Mouse (Mus musculus): Measurements from ENCODE around the gene Dync1i2.

Dync1i2 gene

DNA sequence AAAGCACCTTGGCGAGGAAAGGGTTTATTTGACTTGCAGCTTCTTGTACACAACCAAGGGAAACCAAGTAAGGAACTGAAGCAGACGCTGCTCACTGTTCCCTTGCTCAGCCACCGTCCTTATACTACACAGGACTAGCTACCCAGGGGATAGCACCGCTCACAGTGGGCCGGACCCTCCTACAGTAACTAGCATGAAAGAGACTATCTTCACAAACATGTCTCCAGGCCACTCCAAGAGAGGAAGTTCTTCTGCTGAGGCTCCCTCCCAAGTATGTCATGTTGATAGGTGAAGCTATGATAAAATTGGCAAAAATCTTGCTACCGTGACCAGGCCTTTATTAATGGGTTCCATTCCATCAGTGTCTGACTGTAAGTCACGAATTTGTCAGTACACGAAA lies 57.2 kb downstream of the Dync1i2 start:
- DNase-seq (ENCODE audit: inconsistent age in 2 of 2, low spot score in 1 of 2): no peak

DNA sequence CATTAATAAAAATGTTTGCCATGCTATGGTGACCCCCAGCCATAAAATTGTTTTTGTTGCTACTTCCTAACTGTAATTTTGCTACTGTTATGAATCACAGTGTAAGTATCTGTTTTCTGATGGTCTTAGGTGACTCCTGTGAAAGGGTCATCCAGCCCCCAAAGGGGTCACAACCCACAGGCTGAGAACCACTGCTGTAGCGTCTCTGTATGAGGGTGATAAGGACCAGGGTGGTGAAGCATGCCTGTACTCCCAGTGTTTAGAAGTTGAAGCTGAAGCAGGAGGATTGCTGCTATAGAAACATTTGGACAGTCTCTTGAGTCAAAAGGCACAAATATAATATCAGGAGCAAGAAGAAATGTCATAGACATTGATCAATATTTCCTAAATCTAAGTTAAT lies 57.8 kb downstream of the Dync1i2 start:
- DNase-seq (ENCODE audit: inconsistent age in 2 of 2, low spot score in 1 of 2): no peak

- no peak for DNase-seq (ENCODE audit: inconsistent age in 2 of 2, low spot score in 1 of 2)
Observed at GRCm38 (mm10) chr2:71270085-71270484, 58.6 kb downstream of the Dync1i2 start.

DNA sequence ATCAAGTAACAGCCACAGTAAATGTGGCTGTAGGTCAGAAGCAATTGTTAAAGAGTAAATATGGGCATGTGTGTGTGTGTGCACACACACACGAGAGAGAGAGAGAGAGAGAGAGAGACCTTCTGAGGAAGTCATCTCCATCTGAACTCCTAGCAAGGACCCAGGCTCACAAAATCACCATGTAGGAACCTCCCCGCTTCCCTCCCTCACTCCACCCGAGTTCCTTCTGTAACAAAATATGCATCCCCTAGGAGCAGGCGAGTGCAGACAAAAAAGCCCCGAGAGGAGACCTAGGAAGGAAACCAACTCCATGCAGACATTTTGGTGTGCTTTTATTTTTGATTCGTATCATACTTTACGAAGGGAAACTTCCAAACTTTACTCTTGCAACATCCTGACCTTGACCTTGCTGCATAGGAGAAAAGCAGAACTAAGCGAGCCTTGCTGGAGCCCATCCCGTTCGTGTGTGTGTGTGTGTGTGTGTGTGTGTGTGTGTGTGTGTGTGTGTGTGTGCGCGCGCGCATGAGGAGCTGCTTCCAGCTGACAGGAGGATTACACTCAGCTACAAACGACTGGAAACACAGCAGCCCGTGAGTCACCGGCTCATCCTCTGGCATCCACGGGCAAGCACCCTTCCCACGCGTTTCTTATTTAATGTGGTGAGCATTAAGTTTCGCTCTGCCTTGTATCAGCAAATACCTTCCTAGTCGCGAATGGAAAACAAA lies 62.6 kb downstream of the Dync1i2 start:
- DNase-seq (ENCODE audit: inconsistent age in 2 of 2, low spot score in 1 of 2): peak; percentile 81 to 92

- DNase-seq (ENCODE audit: inconsistent age in 2 of 2, low spot score in 1 of 2): no peak
Observed at GRCm38 (mm10) chr2:71275734-71276133, 64.2 kb downstream of the Dync1i2 start.

DNA sequence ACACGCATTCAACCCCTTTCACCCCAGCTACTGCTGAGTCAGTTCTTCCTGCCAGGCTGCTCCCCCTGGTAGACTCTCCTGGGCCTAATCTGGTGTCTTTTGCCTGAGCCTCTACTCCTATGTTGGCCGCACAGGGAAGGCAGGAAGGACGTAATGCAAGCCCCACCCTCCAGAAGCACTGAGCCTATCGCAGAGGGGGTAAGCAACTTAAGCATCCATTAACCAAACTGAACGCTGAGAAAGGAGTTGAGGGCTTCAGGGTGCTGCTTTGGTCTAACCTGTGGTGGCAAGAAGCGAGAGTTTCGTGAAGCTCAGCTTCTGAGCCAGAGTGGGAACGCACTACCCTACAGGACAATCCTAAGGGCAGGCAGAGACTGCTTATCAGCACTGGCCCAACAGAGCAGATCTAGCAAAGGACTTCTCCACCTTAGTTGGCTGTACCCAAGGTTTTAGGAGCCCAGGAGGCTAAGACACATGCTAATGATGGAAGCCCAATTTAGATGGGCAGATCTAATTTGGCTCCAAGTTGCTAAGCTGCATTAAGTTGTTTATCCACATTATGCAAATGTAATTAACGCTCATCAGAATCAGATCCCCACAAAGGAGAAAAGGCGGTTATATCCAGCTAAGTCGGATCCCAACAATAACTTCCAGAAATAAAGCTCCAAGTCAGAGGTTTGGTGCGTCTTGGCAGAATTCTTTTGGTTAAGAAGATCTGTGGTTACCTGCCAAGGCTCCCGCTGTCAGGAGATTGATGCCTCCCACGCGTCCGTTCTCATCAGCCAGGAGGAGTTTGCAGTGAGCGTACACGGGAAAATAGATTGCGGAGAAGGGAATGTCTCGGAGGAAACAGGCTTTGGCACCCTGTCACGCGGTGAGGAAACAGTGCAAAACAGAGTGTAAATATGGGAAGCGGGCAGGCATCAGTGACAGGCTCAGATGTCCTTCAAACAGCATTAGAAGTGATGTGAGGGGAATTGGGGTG lies 67.6 kb downstream of the Dync1i2 start:
- DNase-seq (ENCODE audit: inconsistent age in 2 of 2, low spot score in 1 of 2): no peak

DNA sequence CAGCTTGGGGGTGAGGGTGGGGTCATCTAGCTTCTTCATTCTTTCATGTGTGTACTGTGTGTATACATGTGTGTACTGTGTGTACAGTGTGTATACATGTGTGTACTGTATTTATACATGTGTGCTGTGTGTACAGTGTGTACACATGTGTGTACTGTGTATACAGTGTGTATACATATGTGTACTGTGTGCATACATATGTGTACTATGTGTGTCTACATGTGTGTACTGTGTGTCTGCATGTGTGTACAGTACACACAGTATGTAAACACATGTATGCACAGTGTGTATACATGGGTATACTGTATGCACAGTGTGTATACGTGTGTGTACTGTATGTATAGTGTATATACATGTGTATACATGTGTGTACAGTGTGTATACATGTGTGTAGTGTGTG lies 70.5 kb downstream of the Dync1i2 start:
- DNase-seq (ENCODE audit: inconsistent age in 2 of 2, low spot score in 1 of 2): no peak

GRCm38 (mm10) chr2:71290107-71290775 lies 78.7 kb downstream of the Dync1i2 start:
- no peak for DNase-seq (ENCODE audit: inconsistent age in 2 of 2, low spot score in 1 of 2)

DNA sequence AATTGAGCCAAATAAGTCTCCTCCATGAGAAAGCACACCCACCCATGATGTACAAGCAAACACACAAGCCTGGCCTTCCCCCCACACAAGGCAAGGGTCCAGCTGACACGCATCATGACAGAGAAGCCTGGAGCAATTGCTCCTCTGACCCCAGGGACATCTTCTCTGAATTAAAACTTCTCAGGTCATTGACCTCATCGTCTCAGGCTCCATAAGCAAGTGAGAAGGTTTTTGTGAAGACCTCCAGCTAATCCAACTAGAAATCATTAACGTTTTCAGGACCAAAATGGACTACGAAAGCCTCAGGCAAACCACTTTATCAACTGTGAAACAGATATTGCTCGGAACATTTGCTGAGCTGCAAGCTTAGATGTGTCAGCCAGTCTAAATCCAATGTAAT lies 80.1 kb downstream of the Dync1i2 start:
- no peak for DNase-seq (ENCODE audit: inconsistent age in 2 of 2, low spot score in 1 of 2)

- DNase-seq (ENCODE audit: inconsistent age in 2 of 2, low spot score in 1 of 2): no peak
Observed at GRCm38 (mm10) chr2:71293983-71294382, 82.5 kb downstream of the Dync1i2 start.

- DNase-seq (ENCODE audit: inconsistent age in 2 of 2, low spot score in 1 of 2): no peak
Observed at GRCm38 (mm10) chr2:71294489-71294888, 83.0 kb downstream of the Dync1i2 start.

GRCm38 (mm10) chr2:71295844-71296243 lies 84.3 kb downstream of the Dync1i2 start:
- DNase-seq (ENCODE audit: inconsistent age in 2 of 2, low spot score in 1 of 2): no peak

DNA sequence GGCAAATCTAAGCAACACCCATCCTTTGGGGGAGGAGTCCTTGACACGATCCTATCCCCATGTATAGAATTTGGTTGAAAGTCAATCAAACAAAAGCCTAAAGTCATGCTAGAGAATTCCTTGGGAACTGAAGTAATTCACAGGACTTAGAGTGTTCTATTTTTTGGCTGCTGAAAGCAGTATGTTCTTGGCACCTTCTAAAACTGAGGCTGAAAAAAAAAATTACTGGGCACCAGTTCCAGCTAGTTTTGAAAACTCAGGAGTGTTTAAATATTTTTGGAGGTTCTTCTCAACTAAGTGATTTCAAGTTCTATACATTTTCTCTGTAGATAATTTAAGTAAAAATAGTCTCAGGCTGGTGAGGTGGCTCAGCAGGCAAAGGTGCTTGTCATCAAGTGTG lies 86.0 kb downstream of the Dync1i2 start:
- DNase-seq (ENCODE audit: inconsistent age in 2 of 2, low spot score in 1 of 2): no peak

GRCm38 (mm10) chr2:71298729-71299128 lies 87.2 kb downstream of the Dync1i2 start:
- DNase-seq (ENCODE audit: inconsistent age in 2 of 2, low spot score in 1 of 2): no peak

GRCm38 (mm10) chr2:71302156-71302663 lies 90.7 kb downstream of the Dync1i2 start:
- DNase-seq (ENCODE audit: inconsistent age in 2 of 2, low spot score in 1 of 2): no peak

GRCm38 (mm10) chr2:71303221-71303620 lies 91.7 kb downstream of the Dync1i2 start:
- DNase-seq (ENCODE audit: inconsistent age in 2 of 2, low spot score in 1 of 2): no peak

DNA sequence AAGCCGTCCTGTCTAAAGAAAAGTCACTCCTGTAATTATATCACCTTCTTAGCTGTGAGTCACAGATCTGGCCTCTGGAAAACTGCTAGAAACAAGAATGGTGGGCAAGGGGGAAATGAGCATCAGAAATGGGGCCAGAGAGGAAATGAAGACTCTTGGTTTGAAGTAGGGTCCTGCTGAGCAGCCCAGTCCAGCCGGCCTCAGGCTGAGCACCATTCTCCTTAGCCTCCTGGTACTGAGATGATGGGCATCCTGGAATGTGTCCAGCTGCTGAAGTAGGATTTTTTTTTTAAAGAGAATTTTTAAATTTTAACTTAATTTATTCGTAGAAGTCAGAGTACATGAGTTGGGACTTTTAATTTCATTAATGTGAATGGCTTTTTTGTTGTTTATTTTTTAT lies 93.3 kb downstream of the Dync1i2 start:
- no peak for DNase-seq (ENCODE audit: inconsistent age in 2 of 2, low spot score in 1 of 2)

- no peak for DNase-seq (ENCODE audit: inconsistent age in 2 of 2, low spot score in 1 of 2)
Observed at GRCm38 (mm10) chr2:71306357-71306756, 94.9 kb downstream of the Dync1i2 start.

GRCm38 (mm10) chr2:71309726-71310125 lies 98.2 kb downstream of the Dync1i2 start:
- DNase-seq (ENCODE audit: inconsistent age in 2 of 2, low spot score in 1 of 2): no peak

DNA sequence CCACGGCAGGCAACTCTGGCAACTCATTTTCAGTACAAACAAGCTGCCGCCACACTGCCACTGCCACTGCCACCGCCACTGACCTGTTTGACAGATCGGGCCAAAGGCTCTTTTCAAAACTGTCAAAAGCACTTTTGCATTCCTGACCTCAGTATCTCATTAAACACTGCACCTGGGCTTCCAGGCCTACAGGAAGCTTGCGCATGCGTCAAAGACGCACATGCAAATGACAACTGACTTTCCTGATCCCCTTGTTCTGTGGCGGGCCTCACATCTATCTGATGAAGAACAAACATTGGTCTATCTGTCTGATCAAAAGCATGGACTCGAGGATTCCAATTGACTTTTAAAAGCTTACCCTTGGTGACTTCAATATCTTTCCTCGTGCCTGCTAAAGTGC lies 100.6 kb downstream of the Dync1i2 start:
- DNase-seq (ENCODE audit: inconsistent age in 2 of 2, low spot score in 1 of 2): no peak

Measured in adrenal gland, adult (tissue).